Mouse (Mus musculus): ENCODE data around the gene Itga3.

GRCm38 (mm10) chr11:95000128-95000527 lies 76.5 kb downstream of the Itga3 start:
- TF ChIP-seq GATA1 (IDR thresholded peaks at IDR 0.05; ENCODE audit: borderline replicate concordance, low read length) (no peak), FLI1 (IDR thresholded peaks at IDR 0.05; ENCODE audit: low read length) (no peak)
